Mouse (Mus musculus): ENCODE measurements around the gene Sorbs1.

DNA sequence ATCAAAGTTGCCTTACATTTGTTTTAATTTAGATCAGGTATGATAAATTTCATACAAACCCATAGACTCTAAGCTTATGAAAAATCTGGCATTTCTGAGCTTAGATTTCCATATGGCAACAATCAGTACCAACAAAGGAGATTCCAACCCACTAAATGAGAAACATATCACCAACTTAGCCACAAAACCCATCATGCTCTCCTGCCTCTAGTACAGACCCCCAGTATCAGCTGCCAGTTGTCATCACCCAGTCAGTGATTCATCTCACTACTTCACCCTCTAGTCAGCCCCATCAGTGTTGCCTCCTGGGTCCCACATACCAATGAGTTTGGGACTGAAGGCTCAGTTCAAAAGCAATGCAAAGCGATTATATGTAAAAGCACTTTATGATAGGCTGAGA lies 254.1 kb downstream of the Sorbs1 start:
- TF ChIP-seq POLR2A (IDR thresholded peaks at IDR 0.05; ENCODE audit: insufficient read length, low read depth) (no peak), TCF12 (IDR thresholded peaks at IDR 0.05; ENCODE audit: insufficient read depth, poor library complexity, severe bottlenecking) (no peak), MAX (IDR thresholded peaks at IDR 0.05; ENCODE audit: low read depth) (no peak), POLR2AphosphoS2 (IDR thresholded peaks at IDR 0.05; ENCODE audit: insufficient read length, low read depth) (no peak), MYOD1 (IDR thresholded peaks at IDR 0.05; ENCODE audit: control insufficient read depth in 1 of 3, insufficient read length in 2 of 3, low read depth in 2 of 3) (peak in 2 of 3 experiments; percentile 46 to 64), MYOG (IDR thresholded peaks at IDR 0.05; ENCODE audit: control insufficient read depth in 1 of 3, insufficient read depth in 1 of 3, insufficient read length in 2 of 3, low read depth in 2 of 3) (no peak), REST (IDR thresholded peaks at IDR 0.05; ENCODE audit: insufficient read depth, insufficient read length) (no peak), USF1 (IDR thresholded peaks at IDR 0.05; ENCODE audit: low read depth) (no peak), TCF3 (IDR thresholded peaks at IDR 0.05; ENCODE audit: insufficient read length, low read depth) (no peak)

Measured in myocyte (in vitro differentiated cells).